Comparison of ENCODE assay signal across 8 mouse cellular contexts in the genomic region with DNA sequence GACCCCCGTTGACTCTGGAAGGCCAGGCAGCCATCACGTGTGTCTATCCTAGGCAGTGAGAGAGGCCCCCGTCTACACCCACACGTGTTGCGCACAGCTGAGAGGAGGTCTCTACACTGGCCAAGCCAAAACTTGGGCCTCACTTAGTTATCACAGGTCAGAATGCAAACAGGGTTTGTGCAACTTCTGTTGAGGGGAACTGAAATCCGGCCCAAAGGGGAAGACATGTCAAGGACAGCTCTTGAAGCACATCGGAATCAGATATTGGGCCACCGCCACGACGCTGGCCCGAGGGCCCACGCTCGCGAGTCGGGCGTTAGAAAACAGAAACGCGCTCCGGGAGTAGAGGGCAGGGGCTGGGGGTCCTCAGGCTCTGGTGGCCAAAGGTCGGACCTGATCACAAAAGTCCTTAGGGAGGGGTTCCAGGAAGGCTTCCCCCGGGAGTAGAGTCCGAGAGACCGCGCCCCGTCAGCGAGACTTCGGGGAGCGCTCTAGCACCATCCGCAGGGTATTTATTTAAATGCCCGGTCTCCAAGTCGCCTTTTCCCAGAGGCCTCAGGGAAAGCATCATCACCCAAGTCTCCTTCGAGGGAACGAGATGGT. TPM values are rescaled to one million over a fixed set of nuclear protein-coding genes. Genes with fewer than 3 reads are reported as not detected.
DNase-seq lines count a peak whose midpoint lies in the region; ATAC-seq and TF ChIP-seq lines count a peak whose summit lies in the region.

No protein-coding gene starts in this region.

- peak overlapping the region; percentile 94 for H3K4me3 ChIP-seq in hindbrain, embryonic 10.5 days
- H3K4me3 ChIP-seq in liver, adult 2 months (ENCODE audit: insufficient read depth, low read depth, low read length), result peak overlapping the region; percentile 89
- peak overlapping the region; percentile 97 for H3K4me3 ChIP-seq in midbrain, embryonic 14.5 days (replicated peaks; ENCODE audit: low read depth, low read length)
- H3K4me3 ChIP-seq in stomach, embryonic 15.5 days (replicated peaks), result peak overlapping the region; percentile 95

- under 1% methylated on average over 33 of the region's 33 CpGs for WGBS in hindbrain, embryonic 10.5 days
- WGBS in liver, adult 2 months, result under 1% methylated on average over 33 of the region's 33 CpGs
- WGBS in midbrain, embryonic 14.5 days, result under 1% methylated on average over 33 of the region's 33 CpGs
- WGBS in stomach, embryonic 15.5 days, result under 1% methylated on average over 33 of the region's 33 CpGs

- peaks cover 49% of the 10 kb centered on the region for H3K4me1 ChIP-seq in hindbrain, embryonic 10.5 days (replicated peaks)
- peaks cover 32% of the 10 kb centered on the region for H3K4me1 ChIP-seq in liver, adult 2 months (ENCODE audit: control insufficient read depth, insufficient read depth, low read length)
- H3K4me1 ChIP-seq in midbrain, embryonic 14.5 days (ENCODE audit: control insufficient read depth, insufficient read depth, low read length), result peaks cover 41% of the 10 kb centered on the region
- H3K4me1 ChIP-seq in stomach, embryonic 15.5 days, result peaks cover 34% of the 10 kb centered on the region

- peaks cover 45% of the 10 kb centered on the region for H3K36me3 ChIP-seq in hindbrain, embryonic 10.5 days
- H3K36me3 ChIP-seq in liver, adult 2 months (ENCODE audit: control insufficient read depth, insufficient read depth, low read length), result peaks cover 42% of the 10 kb centered on the region
- peaks cover 40% of the 10 kb centered on the region for H3K36me3 ChIP-seq in midbrain, embryonic 14.5 days (ENCODE audit: control insufficient read depth, insufficient read depth, low read length)
- H3K36me3 ChIP-seq in stomach, embryonic 15.5 days, result peaks cover 21% of the 10 kb centered on the region

- no peak for TF ChIP-seq POLR2A in liver, adult 2 months (IDR thresholded peaks at IDR 0.05; ENCODE audit: extremely low read depth, insufficient read depth, low read length)

- peaks cover 15% of the 10 kb centered on the region; the same call in 1 of the 2 replicates for H3K79me2 ChIP-seq in liver, adult 2 months (ENCODE audit: control insufficient read depth, insufficient read depth, low read length)

- H3K9ac ChIP-seq in liver, adult 2 months (ENCODE audit: low read depth, low read length), result peak overlapping the region; percentile 95
- H3K9ac ChIP-seq in midbrain, embryonic 14.5 days (replicated peaks; ENCODE audit: low read length), result peak overlapping the region; percentile 92
- peak overlapping the region; percentile 94 for H3K9ac ChIP-seq in stomach, embryonic 15.5 days

- peak; percentile 12; the same call in 1 of the 2 replicates for ATAC-seq in erythroid progenitor cell, adult 5-6 weeks (replicated peaks; ENCODE audit: low FRiP score, poor library complexity, severe bottlenecking)
- ATAC-seq in midbrain, embryonic 14.5 days (ENCODE audit: low FRiP score, low TSS enrichment), result no peak
- ATAC-seq in stomach, embryonic 15.5 days (ENCODE audit: insufficient read depth, low FRiP score, low read depth), result no peak

- H3K27ac ChIP-seq in hindbrain, embryonic 10.5 days, result peak overlapping the region; percentile 98
- peak overlapping the region; percentile 90 for H3K27ac ChIP-seq in liver, adult 2 months (replicated peaks; ENCODE audit: insufficient read depth, low read depth, low read length)
- H3K27ac ChIP-seq in midbrain, embryonic 14.5 days (replicated peaks; ENCODE audit: low read depth, low read length), result peak overlapping the region; percentile 92
- H3K27ac ChIP-seq in stomach, embryonic 15.5 days, result peak overlapping the region; percentile 84

- no peak for TF ChIP-seq CTCF in liver, adult 2 months (IDR thresholded peaks at IDR 0.05; ENCODE audit: low read depth, low read length)

- H3K27me3 ChIP-seq in hindbrain, embryonic 10.5 days (ENCODE audit: insufficient read depth, poor library complexity, severe bottlenecking), result no peaks in the 10 kb centered on the region
- no peaks in the 10 kb centered on the region for H3K27me3 ChIP-seq in liver, adult 2 months (ENCODE audit: control insufficient read depth, insufficient read depth, low read length)
- no peaks in the 10 kb centered on the region for H3K27me3 ChIP-seq in midbrain, embryonic 14.5 days (ENCODE audit: control insufficient read depth, insufficient read depth, low read length)
- no peaks in the 10 kb centered on the region for H3K27me3 ChIP-seq in stomach, embryonic 15.5 days (replicated peaks)

- intact Hi-C loops in left cerebral cortex, postnatal 36 days (cut with DNase I), result loop anchor here (2.0 to 10.0 kb wide), 4 partner anchors 20 to 750 kb away; partner anchors contain the start of genes Nt5dc3, Rtcb and Syn3

- no peaks in the 10 kb centered on the region for H3K9me3 ChIP-seq in hindbrain, embryonic 10.5 days
- H3K9me3 ChIP-seq in midbrain, embryonic 14.5 days (ENCODE audit: control insufficient read depth, low read length), result no peaks in the 10 kb centered on the region
- H3K9me3 ChIP-seq in stomach, embryonic 15.5 days, result no peaks in the 10 kb centered on the region

- H3K4me2 ChIP-seq in midbrain, embryonic 14.5 days (ENCODE audit: low read length), result peak overlapping the region; percentile 95
- H3K4me2 ChIP-seq in stomach, embryonic 15.5 days, result peak overlapping the region; percentile 80

- DNase-seq in left cerebral cortex, adult 18-20 months (ENCODE audit: low spot score in 2 of 2), result peak; percentile 2 to 12
- no peak for DNase-seq in left cerebral cortex, postnatal 36 days (ENCODE audit: low spot score in 2 of 2)
- DNase-seq in adrenal gland, adult 2 months, result peak; percentile 60
- peak; percentile 25 for DNase-seq in hindbrain, embryonic 10.5 days (ENCODE audit: low spot score)
- DNase-seq in liver, adult 2 months (ENCODE audit: extremely low read depth, low read depth, low spot score), result peak; percentile 83
- peak; percentile 31 for DNase-seq in midbrain, embryonic 14.5 days

RNA-seq across cellular contexts. Expression of gene Hsp90b1, which starts 0.6 kb away (rescaled TPM):
- 100 to 1,000 TPM; 335 to 352 TPM for total RNA-seq in left cerebral cortex, adult 18-20 months (2021)
- 100 to 1,000 TPM; 290 to 352 TPM for total RNA-seq in left cerebral cortex, postnatal 36 days (2021)
- total RNA-seq in adrenal gland, adult 2 months (2021), result 100 to 1,000 TPM; 691 to 855 TPM
- polyA plus RNA-seq in adrenal gland, adult 2 months (2012; rRNA removed), result 9.6 and 15.2 TPM in 2 replicates
- 243 and 279 TPM in 2 replicates for total RNA-seq in erythroid progenitor cell, adult 5-6 weeks (2015; ENCODE audit: low replicate concordance)
- total RNA-seq in erythroid progenitor cell, adult 5-6 weeks (2017; ENCODE audit: low replicate concordance), result 366 and 415 TPM in 2 replicates
- 412 and 566 TPM in 2 replicates for polyA plus RNA-seq in hindbrain, embryonic 10.5 days (2016; fragmentation: Nextera tagmentation; extraction: Ambion mirVana)
- total RNA-seq in liver, adult 2 months (2014; rRNA removed), result 777 and 830 TPM in 2 replicates
- 78.7 and 83.0 TPM in 2 replicates for polyA plus RNA-seq in liver, adult 2 months (2012; rRNA removed)
- 176 and 242 TPM in 2 replicates for polyA plus RNA-seq in midbrain, embryonic 14.5 days (2014; fragmentation: Nextera tagmentation; extraction: Ambion mirVana)
- 662 and 751 TPM in 2 replicates for polyA plus RNA-seq in stomach, embryonic 15.5 days (2015; fragmentation: Nextera tagmentation; extraction: Ambion mirVana)

RNA-seq across cellular contexts. Expression of gene Ttc41, which starts 0.9 kb away (rescaled TPM):
- total RNA-seq in left cerebral cortex, adult 18-20 months (2021), result 1 to 10 TPM; 1.6 TPM
- 1 to 10 TPM; 1.3 to 1.7 TPM for total RNA-seq in left cerebral cortex, postnatal 36 days (2021)
- 1 to 10 TPM; 1.6 to 2.5 TPM for total RNA-seq in adrenal gland, adult 2 months (2021)
- 1.0 and 1.5 TPM in 2 replicates for polyA plus RNA-seq in adrenal gland, adult 2 months (2012; rRNA removed)
- 2.1 and 4.0 TPM in 2 replicates for total RNA-seq in erythroid progenitor cell, adult 5-6 weeks (2015; ENCODE audit: low replicate concordance)
- 1.0 and 2.3 TPM in 2 replicates for total RNA-seq in erythroid progenitor cell, adult 5-6 weeks (2017; ENCODE audit: low replicate concordance)
- 2.9 TPM in 2 replicates for polyA plus RNA-seq in hindbrain, embryonic 10.5 days (2016; fragmentation: Nextera tagmentation; extraction: Ambion mirVana)
- total RNA-seq in liver, adult 2 months (2014; rRNA removed), result 0.87 and 1.0 TPM in 2 replicates
- polyA plus RNA-seq in liver, adult 2 months (2012; rRNA removed), result 0.77 and 1.1 TPM in 2 replicates
- polyA plus RNA-seq in midbrain, embryonic 14.5 days (2014; fragmentation: Nextera tagmentation; extraction: Ambion mirVana), result 0.61 and 2.5 TPM in 2 replicates
- 1.6 and 1.7 TPM in 2 replicates for polyA plus RNA-seq in stomach, embryonic 15.5 days (2015; fragmentation: Nextera tagmentation; extraction: Ambion mirVana)

RNA-seq across cellular contexts. Expression of gene Gm49358, which starts 59.1 kb away (rescaled TPM):
- 10 to 100 TPM; 19.5 to 20.8 TPM for total RNA-seq in left cerebral cortex, adult 18-20 months (2021)
- 10 to 100 TPM; 19.2 to 24.9 TPM for total RNA-seq in left cerebral cortex, postnatal 36 days (2021)
- 10 to 100 TPM; 20.1 to 23.6 TPM for total RNA-seq in adrenal gland, adult 2 months (2021)
- not detected in 2 replicates for polyA plus RNA-seq in adrenal gland, adult 2 months (2012; rRNA removed)
- total RNA-seq in erythroid progenitor cell, adult 5-6 weeks (2015; ENCODE audit: low replicate concordance), result 2.9 TPM in 1 of 2 replicates, not detected in the other
- total RNA-seq in erythroid progenitor cell, adult 5-6 weeks (2017; ENCODE audit: low replicate concordance), result 1.7 TPM in 1 of 2 replicates, not detected in the other
- polyA plus RNA-seq in hindbrain, embryonic 10.5 days (2016; fragmentation: Nextera tagmentation; extraction: Ambion mirVana), result not detected in 2 replicates
- 1.9 TPM in 2 replicates for total RNA-seq in liver, adult 2 months (2014; rRNA removed)
- polyA plus RNA-seq in liver, adult 2 months (2012; rRNA removed), result not detected in 2 replicates
- 0.87 TPM in 1 of 2 replicates, not detected in the other for polyA plus RNA-seq in midbrain, embryonic 14.5 days (2014; fragmentation: Nextera tagmentation; extraction: Ambion mirVana)
- not detected in 2 replicates for polyA plus RNA-seq in stomach, embryonic 15.5 days (2015; fragmentation: Nextera tagmentation; extraction: Ambion mirVana)

Comparison
In these comparisons a context has a peak if more than half of its experiments do, and no peak if none do; other contexts are left out.
1. DNase-seq: peak in left cerebral cortex, adult 18-20 months (2 of 2), adrenal gland, adult 2 months (single experiment), hindbrain, embryonic 10.5 days (single experiment), liver, adult 2 months (single experiment) and midbrain, embryonic 14.5 days (single experiment); none in left cerebral cortex, postnatal 36 days (0 of 2).
2. Peak in every context shown above with its lines, with median percentiles within 50 percentile points of each other: H3K27ac ChIP-seq, H3K4me3 ChIP-seq and H3K9ac ChIP-seq.